Mouse (Mus musculus): Measurements from ENCODE around the gene Iqce.
"Not testable (repeated sequence)": the region's sequence is repeated elsewhere in the genome, so short reads cannot be mapped to it uniquely, and the experiment has no call there.

Iqce gene

DNA sequence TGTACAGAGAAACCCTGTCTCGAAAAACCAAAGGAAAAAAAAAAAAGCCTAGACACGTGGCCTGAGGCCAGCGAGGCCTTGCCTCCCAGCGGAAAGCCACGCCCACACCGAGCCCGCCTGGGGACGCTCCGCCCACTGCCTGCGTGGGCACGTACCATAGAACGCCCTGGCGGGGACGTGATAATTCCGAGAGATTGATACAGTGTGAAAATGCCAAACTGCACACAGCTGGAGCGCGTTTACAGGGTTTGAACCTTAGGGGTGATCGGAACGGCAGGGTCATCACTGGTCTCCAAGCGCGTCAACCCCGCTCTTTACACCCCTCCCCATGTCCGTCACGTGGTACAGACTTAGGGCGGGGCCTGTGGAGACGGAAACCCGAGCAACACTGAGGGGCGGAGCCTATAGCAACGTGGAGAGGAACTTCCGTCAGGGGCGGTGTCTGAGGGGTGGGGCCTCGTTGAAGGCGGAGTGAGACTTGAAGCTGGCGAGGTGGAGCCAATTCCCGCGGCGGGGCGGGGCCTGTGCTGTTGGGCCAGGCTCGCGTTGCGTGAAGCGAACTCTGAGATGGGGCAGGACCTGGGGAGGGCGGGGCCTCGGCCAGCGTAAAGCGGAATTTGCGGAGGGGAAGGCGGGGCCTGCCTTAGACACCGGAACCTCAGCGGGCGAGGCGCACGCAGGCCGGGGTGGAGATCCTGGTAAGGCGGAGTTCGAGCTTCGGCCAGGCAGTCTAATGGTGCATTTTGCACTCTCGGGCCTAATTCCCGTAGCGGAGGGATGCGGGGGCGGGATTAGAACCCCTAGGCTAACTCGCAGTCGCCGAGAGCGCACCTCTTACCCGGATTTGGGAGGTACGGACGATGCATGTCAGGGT, 2.4 kb upstream of the Iqce start, which contains the start of gene Brat1:
TSS of gene Brat1 (plus strand) at position 634 of the 874 bp plus-strand sequence.
- ATAC-seq (ENCODE audit: low TSS enrichment), result peak; percentile 85

- no peak for ATAC-seq (ENCODE audit: low TSS enrichment)
Observed at GRCm38 (mm10) chr5:140703480-140704377, 1.6 kb upstream of the Iqce start.

- ATAC-seq (ENCODE audit: low TSS enrichment), result no peak
Observed at GRCm38 (mm10) chr5:140702618-140703175, 519 bp upstream of the Iqce start.

GRCm38 (mm10) chr5:140701661-140702060, 517 bp downstream of the Iqce start:
- no peak for ATAC-seq (ENCODE audit: low TSS enrichment)

GRCm38 (mm10) chr5:140699776-140700175, 2.4 kb downstream of the Iqce start:
- no peak for ATAC-seq (ENCODE audit: low TSS enrichment)

- no peak for ATAC-seq (ENCODE audit: low TSS enrichment)
Observed at GRCm38 (mm10) chr5:140695987-140696386, 6.2 kb downstream of the Iqce start.

- ATAC-seq (ENCODE audit: low TSS enrichment), result peak; percentile 69
Observed at GRCm38 (mm10) chr5:140688434-140688833, 13.7 kb downstream of the Iqce start.

GRCm38 (mm10) chr5:140684343-140685148, 17.6 kb downstream of the Iqce start:
- peak; percentile 38; the same call in 1 of the 2 replicates for ATAC-seq (ENCODE audit: low TSS enrichment)

- no peak for ATAC-seq (ENCODE audit: low TSS enrichment)
Observed at GRCm38 (mm10) chr5:140682113-140682512, 20.1 kb downstream of the Iqce start.

- ATAC-seq (ENCODE audit: low TSS enrichment), result no peak
Observed at GRCm38 (mm10) chr5:140680950-140681349, 21.2 kb downstream of the Iqce start.

- no peak for ATAC-seq (ENCODE audit: low TSS enrichment)
Observed at GRCm38 (mm10) chr5:140680051-140680450, 22.1 kb downstream of the Iqce start.

DNA sequence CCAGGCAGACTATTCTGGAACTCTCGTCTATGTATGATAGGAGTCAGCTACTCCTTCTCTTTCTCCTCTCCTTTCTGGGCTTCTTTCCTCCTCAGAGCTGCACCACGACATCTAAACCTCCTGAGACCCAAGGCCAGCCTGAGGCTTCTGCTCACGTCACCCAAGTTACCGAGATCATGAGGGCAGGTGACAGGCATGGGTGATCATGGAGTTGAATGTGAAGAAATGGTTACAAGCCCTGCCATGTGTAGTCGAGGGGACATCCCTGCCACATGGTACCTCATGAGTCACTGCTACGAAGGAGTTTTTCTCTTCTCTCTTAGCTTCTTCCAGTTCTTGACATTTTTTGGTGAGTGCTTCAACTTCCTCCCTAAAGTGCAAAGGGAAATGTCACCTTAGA, 25.0 kb downstream of the Iqce start:
- no peak for ATAC-seq (ENCODE audit: low TSS enrichment)

- peak; percentile 65; the same call in 1 of the 2 replicates for ATAC-seq (ENCODE audit: low TSS enrichment)
Observed at GRCm38 (mm10) chr5:140675640-140676039, 26.5 kb downstream of the Iqce start.

- no peak for ATAC-seq (ENCODE audit: low TSS enrichment)
Observed at GRCm38 (mm10) chr5:140675079-140675478, 27.1 kb downstream of the Iqce start.

- ATAC-seq (ENCODE audit: low TSS enrichment), result no peak
Observed at GRCm38 (mm10) chr5:140674036-140674435, 28.1 kb downstream of the Iqce start.

DNA sequence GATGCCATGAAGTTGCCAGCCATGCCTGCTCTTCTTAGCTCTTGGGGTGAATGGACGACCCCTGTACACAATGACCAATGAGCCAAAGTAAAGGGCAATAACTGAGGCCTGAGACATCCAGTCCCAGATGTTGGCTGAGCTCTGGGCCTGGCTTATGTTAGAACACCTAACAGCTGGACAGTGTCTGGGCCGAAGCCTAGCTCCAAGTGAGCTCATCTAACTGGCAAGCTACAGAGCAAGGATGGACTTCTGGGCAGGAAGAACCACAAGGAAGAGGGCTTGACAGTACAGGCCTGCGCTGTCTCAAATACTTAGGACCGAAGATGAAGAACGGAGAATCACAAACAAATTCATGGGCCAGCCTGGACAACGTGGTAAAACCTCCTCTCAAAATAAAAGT, 29.6 kb downstream of the Iqce start:
- not testable (repeated sequence) for ATAC-seq (ENCODE audit: low TSS enrichment)

DNA sequence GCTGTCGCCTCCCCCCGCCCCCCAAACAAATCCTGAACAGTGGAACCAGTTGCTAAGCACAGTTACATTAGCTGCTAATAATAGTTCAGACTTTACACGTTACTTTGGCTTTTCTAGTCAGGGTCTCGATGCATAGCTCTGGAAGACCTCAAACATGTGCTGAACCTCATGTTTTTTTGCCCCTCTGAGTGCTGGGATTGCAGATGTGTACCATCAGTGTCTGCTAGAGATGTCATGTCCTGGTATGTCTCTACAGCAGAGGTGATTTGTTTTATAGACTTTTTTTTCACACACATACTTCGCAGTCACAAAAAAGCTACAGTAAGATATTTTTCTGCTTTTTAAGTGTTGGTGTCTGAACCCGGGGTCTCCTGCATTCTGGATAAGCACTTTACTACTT, 30.1 kb downstream of the Iqce start:
- ATAC-seq (ENCODE audit: low TSS enrichment), result no peak

- ATAC-seq (ENCODE audit: low TSS enrichment), result 0 out of 2 replicates have a peak, but pooled peaks have one; percentile 13
Observed at GRCm38 (mm10) chr5:140663621-140664180, 38.5 kb downstream of the Iqce start.

- ATAC-seq (ENCODE audit: low TSS enrichment), result no peak
Observed at GRCm38 (mm10) chr5:140662741-140663592, 39.2 kb downstream of the Iqce start.
